Mouse (Mus musculus): ENCODE data around the gene Hist1h2bl.

Hist1h2bl gene

DNA sequence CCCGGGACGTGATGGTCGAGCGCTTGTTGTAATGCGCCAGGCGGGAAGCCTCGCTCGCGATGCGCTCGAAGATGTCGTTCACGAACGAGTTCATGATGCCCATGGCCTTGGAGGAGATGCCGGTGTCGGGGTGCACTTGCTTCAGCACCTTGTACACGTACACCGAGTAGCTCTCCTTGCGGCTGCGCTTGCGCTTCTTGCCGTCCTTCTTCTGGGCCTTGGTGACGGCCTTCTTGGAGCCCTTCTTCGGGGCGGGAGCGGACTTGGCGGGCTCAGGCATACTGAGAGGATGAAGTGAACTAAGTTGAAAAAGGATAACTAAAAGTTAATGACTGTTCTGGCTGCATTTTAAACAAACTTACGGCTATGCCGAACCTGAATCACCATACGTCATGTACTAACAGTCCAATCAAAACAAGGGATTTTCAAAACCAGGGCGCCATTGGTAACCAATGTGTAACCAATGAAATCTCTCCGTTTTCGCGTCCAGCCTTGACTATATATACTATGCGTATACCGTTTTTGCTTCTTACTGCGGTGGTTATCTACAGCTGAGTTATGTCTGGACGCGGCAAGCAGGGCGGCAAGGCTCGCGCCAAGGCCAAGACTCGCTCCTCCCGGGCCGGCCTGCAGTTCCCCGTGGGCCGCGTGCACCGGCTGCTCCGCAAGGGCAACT, at the start of gene Hist1h2bl, which contains the start of gene Hist1h2ai:
Gene Hist1h2bl (minus strand): TSS at position 280 of the 676 bp plus-strand sequence.
Gene Hist1h2ai (plus strand): TSS at position 559 of the 676 bp plus-strand sequence.
- DNase-seq (ENCODE audit: low read depth, low spot score), result peak; percentile 95

- no peak for DNase-seq (ENCODE audit: low read depth, low spot score)
Observed at GRCm38 (mm10) chr13:21755707-21756106, 39.8 kb upstream of the Hist1h2bl start.

- peak; percentile 51 for DNase-seq (ENCODE audit: low read depth, low spot score)
Observed at GRCm38 (mm10) chr13:21754294-21755001, 38.5 kb upstream of the Hist1h2bl start.

- peak; percentile 94 for DNase-seq (ENCODE audit: low read depth, low spot score)
Observed at GRCm38 (mm10) chr13:21753524-21754285, 37.8 kb upstream of the Hist1h2bl start, which contains the start of the genes Hist1h2ak and Hist1h2bn. TSS of gene Hist1h2ak (minus strand) at chr13:21753827. TSS of gene Hist1h2bn (plus strand) at chr13:21754123.

DNA sequence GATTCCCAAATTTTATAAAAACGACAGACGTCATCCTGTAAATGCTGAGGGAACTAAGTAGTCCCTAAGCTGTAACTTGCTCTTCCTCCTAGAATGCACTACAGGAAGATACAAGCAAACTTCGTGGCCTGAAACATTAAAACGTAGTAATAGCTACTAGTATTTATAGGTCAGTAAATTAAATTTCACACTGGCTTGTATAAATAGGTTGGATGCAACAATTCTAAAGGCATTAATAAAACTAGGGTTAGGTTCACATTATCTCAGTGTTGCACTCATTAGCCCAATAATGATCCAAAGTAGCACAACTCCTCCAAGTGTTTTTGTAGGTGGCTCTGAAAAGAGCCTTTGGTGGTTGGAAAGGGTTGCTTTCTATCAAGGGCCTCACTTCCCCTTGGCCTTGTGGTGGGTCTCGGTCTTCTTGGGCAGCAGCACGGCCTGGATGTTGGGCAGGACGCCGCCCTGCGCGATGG, 37.1 kb upstream of the Hist1h2bl start:
- DNase-seq (ENCODE audit: low read depth, low spot score), result no peak

GRCm38 (mm10) chr13:21752356-21752755, 36.4 kb upstream of the Hist1h2bl start:
- DNase-seq (ENCODE audit: low read depth, low spot score), result peak; percentile 45

DNA sequence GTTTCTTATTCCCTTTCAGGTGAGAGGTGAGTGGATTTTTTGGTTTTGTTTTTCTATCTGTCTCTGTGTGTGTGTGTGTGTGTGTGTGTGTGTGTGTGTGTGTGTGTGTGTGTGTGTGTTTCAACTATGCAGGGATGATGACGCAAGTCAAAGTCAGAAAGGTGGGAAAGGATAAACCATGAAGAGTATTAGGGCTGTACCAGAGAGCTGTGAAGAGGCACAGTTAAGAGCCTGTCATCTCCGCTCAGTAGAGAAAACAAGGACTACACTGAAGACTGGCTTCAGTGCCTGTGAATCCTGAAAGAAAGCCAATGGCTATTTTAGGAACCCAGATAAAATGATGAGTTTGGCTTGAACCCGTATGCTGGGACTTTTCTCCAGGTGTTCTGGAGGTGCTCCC, 35.9 kb upstream of the Hist1h2bl start:
- peak; percentile 18 for DNase-seq (ENCODE audit: low read depth, low spot score)

DNA sequence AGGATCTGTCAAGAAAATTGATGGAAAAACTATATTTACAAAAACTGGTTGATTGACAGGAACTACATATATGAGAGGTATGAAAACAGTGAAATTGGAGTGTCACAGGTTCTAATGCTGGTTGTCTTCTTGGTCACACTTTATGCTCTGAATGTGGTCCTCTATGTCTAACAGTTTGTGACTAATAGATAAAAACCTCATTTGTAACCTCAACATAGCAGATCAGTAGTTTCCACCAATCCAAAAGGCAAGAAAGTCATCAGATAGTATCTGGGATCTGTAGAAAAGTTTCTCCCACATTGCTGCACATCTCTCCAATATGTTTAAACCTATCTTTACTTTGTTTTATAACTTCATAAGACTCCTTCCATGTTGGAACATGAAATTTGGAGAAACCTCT, 35.5 kb upstream of the Hist1h2bl start:
- no peak for DNase-seq (ENCODE audit: low read depth, low spot score)

GRCm38 (mm10) chr13:21750159-21751017, 34.4 kb upstream of the Hist1h2bl start, which contains the start of gene Hist1h4k:
TSS of gene Hist1h4k (minus strand) at chr13:21750505.
- DNase-seq (ENCODE audit: low read depth, low spot score), result peak; percentile 97

GRCm38 (mm10) chr13:21749387-21750158, 33.6 kb upstream of the Hist1h2bl start:
- peak; percentile 52 for DNase-seq (ENCODE audit: low read depth, low spot score)

DNA sequence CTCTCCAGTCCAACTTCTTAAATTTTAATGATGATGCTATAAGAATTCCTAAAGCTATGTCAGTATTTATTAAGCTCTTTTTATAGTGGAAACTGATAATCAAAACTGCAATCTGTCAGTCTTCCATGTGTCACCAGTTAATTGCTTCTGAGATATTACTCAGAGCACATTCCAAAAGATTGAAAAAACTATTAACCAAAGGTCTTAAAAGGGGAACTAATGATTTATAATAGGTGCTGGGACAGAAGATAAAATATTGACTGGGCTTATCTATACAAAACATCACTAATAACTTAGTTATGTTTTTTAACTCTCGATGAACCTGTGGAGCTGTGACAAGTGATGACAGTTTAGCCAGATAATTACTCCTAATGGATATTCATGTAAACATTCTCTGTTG, 29.1 kb upstream of the Hist1h2bl start:
- DNase-seq (ENCODE audit: low read depth, low spot score), result no peak

- peak; percentile 94 for DNase-seq (ENCODE audit: low read depth, low spot score)
Observed at GRCm38 (mm10) chr13:21734906-21735767, 19.2 kb upstream of the Hist1h2bl start, which contains the start of gene Hist1h4j. TSS of gene Hist1h4j (plus strand) at chr13:21735064.

GRCm38 (mm10) chr13:21734010-21734905, 18.3 kb upstream of the Hist1h2bl start:
- peak; percentile 91 for DNase-seq (ENCODE audit: low read depth, low spot score)

GRCm38 (mm10) chr13:21733466-21733865, 17.5 kb upstream of the Hist1h2bl start:
- peak; percentile 63 for DNase-seq (ENCODE audit: low read depth, low spot score)

DNA sequence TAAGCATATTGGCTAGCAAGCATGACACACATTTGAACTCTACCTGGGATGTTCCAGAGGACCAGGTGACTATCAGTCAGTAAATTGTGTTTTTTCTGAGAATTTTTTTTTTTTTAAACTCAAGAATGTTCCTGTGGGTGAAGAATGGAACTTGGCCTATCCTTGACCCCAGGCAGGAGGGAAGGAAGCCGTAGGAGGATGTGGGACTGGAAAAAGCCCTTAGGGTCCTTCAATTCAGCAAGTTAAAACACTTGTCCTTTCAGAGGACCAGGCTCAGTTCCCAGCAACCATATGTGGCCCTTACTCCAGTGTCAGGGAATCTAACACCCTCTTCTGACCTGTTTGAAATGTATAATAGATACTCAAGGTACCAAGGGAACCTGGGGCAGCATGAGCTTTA, 13.6 kb upstream of the Hist1h2bl start:
- DNase-seq (ENCODE audit: low read depth, low spot score), result no peak

GRCm38 (mm10) chr13:21727948-21728572, 12.1 kb upstream of the Hist1h2bl start:
- peak; percentile 44 for DNase-seq (ENCODE audit: low read depth, low spot score)
